Mouse (Mus musculus): ENCODE measurements around the gene Fibcd1.

The Fibcd1 gene

GRCm38 (mm10) chr2:31857180-31857579 lies 11.4 kb upstream of the Fibcd1 start:
- no peak for DNase-seq

GRCm38 (mm10) chr2:31855991-31856390 lies 10.2 kb upstream of the Fibcd1 start:
- DNase-seq, result no peak

DNA sequence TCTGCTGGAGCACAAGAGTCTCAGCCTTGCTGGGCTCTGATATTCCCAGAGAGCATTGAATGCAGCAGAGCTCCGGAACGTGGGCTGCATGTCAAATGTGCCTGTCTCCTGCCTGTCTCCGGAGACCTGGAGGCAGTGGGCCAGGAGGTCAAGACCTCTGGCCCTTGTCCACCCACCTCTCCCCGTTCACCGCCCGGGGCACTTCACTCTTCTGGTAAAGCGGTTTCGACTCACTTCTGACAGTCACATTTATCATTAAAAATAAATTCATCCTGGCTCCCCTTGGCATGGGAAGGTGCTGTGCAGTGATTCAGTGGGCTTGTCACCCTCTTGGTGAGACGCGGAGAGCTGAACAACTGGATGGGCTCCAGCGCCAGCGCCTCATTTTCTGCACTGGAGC lies 4.3 kb upstream of the Fibcd1 start:
- DNase-seq, result no peak

DNA sequence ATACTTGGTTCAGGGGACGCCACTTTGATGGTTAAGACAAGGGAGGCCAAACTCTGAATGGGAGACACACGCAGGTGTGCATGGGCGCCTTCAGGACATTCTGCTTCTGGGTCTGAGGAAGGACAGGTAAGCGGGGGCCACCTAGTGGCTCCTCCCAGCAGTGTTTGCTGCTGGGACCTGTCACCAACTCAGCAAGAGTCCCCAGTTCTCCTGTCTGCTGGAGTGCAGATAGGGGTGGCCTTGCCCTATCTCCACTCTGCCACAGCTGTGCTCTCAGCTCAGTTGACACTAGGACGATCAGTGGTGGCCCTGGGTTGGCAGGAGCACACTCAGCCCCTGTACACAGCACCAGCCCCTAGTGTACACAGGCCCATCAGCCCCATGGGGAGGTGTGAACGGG lies 2.1 kb upstream of the Fibcd1 start:
- peak; percentile 52 to 67 for DNase-seq

DNA sequence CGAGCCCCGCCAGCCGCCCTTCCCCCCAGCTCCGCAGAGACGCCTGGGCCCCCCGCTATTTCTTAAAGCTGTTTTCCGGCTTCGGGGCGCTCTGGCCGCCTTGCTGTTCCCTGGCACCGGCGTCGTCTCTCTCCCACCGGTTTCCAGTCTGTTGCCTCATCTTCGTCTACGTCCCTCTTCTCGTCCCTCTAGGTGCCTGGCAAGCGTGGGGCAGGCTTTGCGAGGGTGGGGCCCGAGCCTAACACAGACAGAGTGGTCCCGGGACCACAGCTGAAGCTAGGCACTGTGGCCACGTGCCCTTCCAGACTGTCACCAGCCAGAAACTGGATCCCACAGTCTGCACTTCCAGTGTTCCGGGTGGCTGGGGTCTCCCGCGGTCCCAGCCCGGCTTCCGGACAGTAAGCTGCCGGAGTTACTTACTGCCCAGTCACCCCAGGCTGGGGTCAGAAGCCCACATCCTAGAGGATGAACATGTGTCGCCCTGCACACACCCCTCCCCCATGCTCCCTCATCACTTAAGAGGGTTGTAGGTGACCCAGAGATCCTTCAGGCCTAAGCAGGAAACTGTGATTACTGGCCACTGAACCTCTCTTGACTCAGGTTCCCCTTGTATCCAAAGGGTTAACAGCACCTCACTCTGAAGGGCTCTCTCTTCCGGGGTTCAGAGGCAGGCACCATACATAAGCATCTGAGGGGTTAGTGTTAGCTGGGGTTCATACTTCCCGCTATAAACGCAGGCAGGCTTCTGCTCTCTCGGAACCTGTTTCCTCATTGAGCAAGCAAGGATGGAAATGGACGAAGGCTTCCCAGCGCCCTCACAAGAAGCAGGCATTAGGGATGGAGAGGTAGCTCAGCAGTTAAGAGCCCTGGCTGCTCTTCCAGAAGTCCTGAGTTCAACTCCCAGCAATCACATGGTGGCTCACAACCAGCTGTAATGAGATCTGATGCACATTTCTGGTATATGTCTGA lies 1.2 kb upstream of the Fibcd1 start:
- no peak for DNase-seq

DNA sequence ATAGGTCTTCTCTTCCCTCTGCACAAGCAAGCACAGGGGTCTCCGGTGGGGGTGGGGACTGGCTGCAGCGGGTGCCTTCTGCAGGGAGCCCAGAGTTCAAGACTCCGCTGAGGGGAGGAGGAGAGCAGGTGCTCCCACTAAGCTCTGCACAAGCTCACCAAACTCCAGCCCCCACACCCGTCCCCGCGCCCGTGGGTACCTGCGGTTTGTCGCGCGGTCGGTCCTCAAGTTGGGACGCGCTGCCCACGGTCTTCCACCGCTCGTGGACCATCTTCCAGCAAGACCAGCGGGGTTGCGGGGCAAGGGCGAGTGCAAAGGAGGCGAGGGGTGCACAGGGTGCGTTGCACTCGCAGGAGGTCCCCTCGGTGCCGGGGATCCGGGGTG lies 301 bp downstream of the Fibcd1 start:
- DNase-seq, result no peak

GRCm38 (mm10) chr2:31844729-31845136 lies 1.1 kb downstream of the Fibcd1 start:
- DNase-seq, result no peak

DNA sequence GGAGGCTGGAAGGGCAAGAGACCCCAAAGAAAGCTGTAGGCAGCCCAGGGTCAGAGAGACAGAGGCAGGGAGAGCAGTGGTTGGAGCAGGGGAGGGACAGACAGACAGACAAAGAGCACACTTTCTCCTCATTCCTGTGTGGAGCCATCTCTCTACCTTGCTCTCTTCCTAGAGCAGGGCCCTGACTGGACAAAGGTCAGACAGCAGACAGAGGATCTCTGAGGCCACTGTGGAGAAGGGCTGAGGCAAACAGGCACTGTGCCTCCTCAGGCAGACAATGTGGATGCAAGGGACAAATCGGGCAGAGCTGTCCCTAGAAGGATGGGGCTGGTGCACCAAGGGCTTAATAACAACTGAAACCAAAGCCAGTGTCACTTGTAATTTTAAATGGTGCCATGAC lies 6.9 kb downstream of the Fibcd1 start:
- peak; percentile 42 to 65 for DNase-seq

DNA sequence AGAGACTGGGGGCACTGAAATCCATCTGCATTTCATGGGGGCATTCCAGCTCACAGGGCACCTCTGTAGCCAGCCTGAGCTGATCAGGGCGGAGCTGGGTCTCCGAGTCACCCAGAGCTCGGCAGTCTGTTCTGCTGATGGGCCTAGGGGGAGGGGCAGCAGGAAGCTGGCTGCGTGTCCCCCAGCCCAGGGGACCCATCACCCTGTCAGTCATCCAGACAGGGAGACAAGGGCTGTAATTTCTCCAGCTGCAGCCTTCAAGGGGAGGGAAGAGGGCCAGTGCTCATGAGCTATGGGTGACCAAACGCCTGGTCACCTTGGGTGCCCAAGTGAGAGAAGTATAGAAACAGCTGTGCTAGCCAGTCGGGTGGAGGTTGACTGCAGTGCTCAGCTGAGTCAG lies 8.8 kb downstream of the Fibcd1 start:
- DNase-seq, result no peak

DNA sequence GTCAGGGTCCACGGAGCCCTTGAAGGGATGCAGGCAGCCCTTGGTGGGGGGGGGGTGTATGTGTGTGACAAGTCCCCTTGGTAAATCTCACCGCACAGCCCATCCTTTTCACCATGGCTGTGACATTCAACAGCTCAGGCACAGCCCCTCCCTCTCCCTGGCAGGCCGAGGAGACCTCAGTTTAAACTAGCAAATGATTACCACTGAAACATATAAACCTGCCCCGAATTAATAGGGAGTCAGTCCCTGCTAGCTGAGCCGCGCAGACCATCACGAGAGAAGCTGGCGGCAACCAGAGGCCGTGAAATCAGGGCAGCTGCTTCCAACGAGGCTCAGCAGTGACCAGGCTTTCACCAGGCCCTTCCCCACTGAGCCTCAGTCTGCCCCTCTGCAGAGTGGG lies 9.7 kb downstream of the Fibcd1 start:
- peak; percentile 61 to 83 for DNase-seq

DNA sequence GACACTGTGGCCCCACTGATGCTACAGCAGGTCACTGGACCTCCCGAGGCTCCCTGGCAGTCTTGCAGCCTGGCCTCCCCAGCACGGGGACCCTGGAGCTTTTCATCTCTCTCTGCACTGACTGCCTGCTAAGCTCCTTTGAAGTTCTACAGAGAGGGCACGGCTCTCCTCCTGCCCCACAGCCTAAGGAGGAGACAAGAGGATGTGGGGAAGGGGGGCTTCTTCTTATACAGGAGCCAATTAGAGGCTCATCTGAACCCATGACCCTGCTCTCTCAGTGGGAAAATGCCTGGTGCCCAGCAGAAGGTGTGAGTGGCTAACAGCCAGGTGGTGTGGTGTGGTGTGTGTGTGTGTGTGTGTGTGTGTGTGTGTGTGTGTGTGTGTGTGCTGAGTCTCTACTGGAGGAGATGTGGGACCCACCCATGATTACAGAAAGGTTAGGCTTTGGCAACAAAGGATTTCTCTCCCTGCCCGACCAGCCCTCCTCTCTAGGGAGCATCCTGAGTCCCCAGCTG lies 17.4 kb downstream of the Fibcd1 start:
- no peak for DNase-seq

DNA sequence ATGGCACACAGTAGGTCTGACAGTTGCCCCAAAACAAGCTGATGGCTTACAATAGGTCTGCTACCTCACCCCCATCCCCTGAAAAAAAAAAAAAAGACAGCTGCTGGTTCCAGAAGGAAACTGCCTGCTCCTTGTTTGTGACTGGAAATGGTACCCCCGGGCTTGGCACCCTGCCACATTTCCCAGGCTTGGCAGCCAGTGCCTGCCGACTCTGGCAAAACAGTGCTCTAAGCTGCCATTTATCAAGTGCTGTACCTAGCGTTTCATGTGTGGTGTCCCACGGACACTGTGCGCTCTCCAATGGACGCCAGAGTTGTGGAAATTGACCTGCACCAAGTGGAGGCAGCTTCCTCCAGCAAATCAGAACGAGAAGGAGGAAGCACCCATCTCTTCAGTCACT lies 17.9 kb downstream of the Fibcd1 start:
- DNase-seq, result peak; percentile 75 to 82

DNA sequence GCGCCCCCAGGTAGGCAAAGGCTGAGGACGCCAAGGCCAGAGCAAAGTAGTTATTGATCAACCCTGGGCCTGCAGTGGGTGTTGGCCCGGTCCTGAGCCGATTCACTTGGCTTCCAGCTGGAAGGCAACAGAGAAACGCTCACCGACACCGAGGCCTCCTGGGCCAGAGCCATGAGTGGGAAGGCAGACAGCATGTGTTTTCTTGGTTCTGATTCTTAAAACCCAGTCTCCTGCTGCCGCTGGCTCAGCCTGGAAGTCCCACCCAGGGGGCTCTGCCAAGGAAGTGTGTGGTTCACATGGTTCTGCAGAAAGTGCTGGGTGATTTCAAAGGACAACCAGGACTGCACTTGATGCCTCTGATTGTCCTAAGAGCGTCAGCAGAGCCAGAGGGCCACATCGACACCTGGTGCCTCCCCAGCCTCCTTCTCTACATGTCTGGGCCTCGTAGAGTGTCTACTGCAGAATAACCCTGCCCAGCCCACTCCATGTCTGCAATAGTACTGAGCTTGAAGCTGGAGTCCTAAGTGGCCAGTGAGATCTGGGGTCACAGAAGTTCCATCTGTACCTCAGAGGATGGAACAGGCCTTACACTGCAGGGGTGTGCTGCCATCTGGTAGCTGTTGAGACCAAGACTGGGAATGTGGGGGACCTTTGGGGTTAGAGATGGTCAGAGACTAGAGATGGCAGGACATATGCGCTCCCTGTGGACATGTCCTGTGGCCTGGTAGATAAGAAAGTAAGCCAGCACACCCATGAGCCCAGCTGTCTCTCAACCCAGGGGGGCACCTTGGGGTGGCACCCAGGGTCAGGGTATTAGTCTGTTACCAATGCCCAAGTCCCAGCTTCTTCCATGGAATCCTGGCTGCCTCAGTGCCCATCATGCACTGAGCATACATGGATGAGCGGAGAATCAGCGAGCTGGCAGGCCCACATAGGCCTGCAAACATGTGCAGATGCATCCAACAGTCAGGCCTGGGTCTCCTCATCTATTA lies 19.4 kb downstream of the Fibcd1 start:
- DNase-seq, result no peak

GRCm38 (mm10) chr2:31825469-31825911 lies 20.3 kb downstream of the Fibcd1 start:
- no peak for DNase-seq

- DNase-seq, result peak in 1 of 2 experiments; percentile 36
Observed at GRCm38 (mm10) chr2:31823933-31824730, 21.7 kb downstream of the Fibcd1 start.

DNA sequence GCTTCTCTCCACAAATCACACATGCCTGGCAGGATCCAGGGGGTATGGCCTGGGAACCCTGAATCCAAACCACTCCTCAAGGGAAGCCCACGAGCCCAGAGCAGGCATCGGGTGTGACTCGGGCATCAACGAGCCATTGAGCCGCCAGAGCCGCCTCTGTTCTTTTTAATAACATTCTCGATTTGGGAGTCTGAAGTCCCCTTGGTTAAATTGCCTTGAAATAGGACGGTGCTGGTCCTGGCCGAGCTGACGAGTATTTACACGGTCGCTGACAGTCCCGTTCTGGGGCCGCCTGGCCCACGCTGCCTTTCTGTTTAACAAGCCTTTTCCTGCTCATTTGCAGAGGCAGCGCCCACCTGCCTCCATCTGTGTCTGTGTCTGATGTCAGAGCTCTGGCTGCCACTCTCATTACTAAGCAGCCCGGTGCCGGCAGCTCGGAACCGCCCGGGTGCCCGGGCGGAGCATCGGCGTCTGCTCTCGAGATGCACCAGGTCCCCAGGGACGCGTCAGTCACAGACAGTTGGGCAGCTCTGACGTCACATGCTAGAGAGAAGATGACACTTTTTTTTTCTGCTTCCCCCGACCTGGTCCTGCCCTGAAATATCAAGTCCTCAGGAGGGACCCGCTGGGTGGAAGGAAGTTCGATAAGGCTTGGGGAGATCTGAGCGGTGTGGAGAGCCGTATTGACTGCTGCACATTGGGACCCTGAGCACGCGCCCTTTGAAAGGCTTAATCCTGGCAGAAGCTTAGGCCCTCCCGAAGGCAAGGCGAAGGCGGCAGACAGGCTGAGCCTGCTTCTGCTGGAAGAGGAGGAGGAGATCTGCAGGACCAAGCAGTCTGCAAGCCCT lies 23.1 kb downstream of the Fibcd1 start:
- DNase-seq, result no peak

DNA sequence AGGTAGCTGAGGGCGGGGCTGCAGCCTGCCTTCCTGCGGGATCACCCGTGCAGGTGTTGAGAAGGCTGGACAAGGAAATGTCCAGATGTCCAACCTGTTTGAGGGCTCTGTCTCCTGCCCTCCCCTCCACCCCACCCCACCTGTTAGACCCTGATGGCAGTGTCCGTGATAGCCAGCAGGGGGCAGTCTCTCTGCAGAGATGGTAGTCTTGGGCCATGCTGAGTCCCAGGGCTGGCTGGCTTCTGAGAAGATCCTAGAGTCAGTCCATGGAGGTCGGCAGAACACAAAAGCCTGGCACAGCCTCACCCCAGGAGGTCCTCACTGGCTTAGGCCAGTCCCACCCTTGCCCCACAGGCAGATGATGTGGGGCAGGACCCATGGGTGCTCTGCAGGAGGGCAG lies 30.4 kb downstream of the Fibcd1 start:
- DNase-seq, result peak; percentile 85

DNA sequence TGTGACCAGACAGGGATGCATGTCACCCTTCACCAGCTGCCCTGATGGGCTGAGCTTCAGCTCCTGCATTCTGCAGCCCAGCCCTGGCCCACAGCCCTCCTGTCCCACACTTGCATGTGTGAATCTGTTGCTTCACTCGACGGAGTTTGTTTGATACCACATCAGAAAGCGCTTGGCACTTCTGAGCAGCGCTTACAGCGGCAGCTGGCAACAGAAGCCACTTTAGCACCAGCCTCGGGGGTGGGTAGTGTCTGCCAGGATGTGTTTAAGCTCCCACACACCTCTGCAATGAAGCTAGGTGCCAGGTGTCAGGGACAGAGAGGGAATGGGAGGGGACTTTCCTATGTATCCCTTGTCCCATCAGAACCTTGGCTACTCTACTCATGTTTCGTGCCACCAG lies 31.1 kb downstream of the Fibcd1 start:
- no peak for DNase-seq

DNA sequence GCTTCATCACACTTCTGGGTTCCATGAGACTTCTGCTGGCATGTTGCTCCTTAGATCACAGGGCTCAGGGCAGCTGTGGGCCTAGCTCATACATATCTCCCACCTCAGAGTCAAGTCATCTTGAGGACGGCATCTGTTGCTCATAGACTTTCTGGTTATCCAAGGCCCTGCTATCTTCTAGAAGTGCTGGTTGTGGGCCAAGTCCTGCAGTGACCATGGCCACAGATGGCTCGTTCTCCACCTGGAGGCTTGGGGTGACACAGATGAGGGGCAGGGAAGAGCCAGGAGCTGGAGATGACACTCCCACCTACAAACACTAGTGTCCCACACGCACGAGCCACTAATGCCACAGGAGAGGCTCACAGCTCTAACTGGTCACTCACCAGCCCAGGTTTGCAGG lies 32.2 kb downstream of the Fibcd1 start:
- no peak for DNase-seq

- no peak for DNase-seq
Observed at GRCm38 (mm10) chr2:31811086-31811958, 34.5 kb downstream of the Fibcd1 start.
